Mouse (Mus musculus): ENCODE results near the gene Dnah11.

Gene Dnah11

GRCm38 (mm10) chr12:118085291-118085690 lies 113.6 kb downstream of the Dnah11 start:
- peak; percentile 37 to 46 for DNase-seq

GRCm38 (mm10) chr12:118084806-118085205 lies 114.0 kb downstream of the Dnah11 start:
- DNase-seq, result no peak

GRCm38 (mm10) chr12:118084134-118084533 lies 114.7 kb downstream of the Dnah11 start:
- no peak for DNase-seq

- peak; percentile 50 to 53 for DNase-seq
Measured at GRCm38 (mm10) chr12:118080441-118080840, 118.4 kb downstream of the Dnah11 start.

GRCm38 (mm10) chr12:118078434-118078989 lies 120.3 kb downstream of the Dnah11 start:
- no peak for DNase-seq

- no peak for DNase-seq
Measured at GRCm38 (mm10) chr12:118076802-118077201, 122.0 kb downstream of the Dnah11 start.

GRCm38 (mm10) chr12:118072181-118072872 lies 126.5 kb downstream of the Dnah11 start:
- DNase-seq, result no peak

GRCm38 (mm10) chr12:118071667-118072066 lies 127.2 kb downstream of the Dnah11 start:
- no peak for DNase-seq

- DNase-seq, result no peak
Measured at GRCm38 (mm10) chr12:118068785-118069184, 130.1 kb downstream of the Dnah11 start.

GRCm38 (mm10) chr12:118062343-118062742 lies 136.5 kb downstream of the Dnah11 start:
- DNase-seq, result no peak

- peak; percentile 45 to 54 for DNase-seq
Measured at GRCm38 (mm10) chr12:118056876-118057275, 142.0 kb downstream of the Dnah11 start.

GRCm38 (mm10) chr12:118045381-118045780 lies 153.5 kb downstream of the Dnah11 start:
- DNase-seq, result no peak

GRCm38 (mm10) chr12:118043130-118043647 lies 155.7 kb downstream of the Dnah11 start:
- no peak for DNase-seq

- peak; percentile 55 to 64 for DNase-seq
Measured at GRCm38 (mm10) chr12:118042196-118042595, 156.6 kb downstream of the Dnah11 start.

GRCm38 (mm10) chr12:118034990-118035389 lies 163.9 kb downstream of the Dnah11 start:
- peak; percentile 45 to 47 for DNase-seq

GRCm38 (mm10) chr12:118025771-118026170 lies 173.1 kb downstream of the Dnah11 start:
- DNase-seq, result no peak

GRCm38 (mm10) chr12:118018936-118019335 lies 179.9 kb downstream of the Dnah11 start:
- no peak for DNase-seq

GRCm38 (mm10) chr12:118013872-118014271 lies 185.0 kb downstream of the Dnah11 start:
- no peak for DNase-seq

GRCm38 (mm10) chr12:118011921-118012320 lies 186.9 kb downstream of the Dnah11 start:
- no peak for DNase-seq

GRCm38 (mm10) chr12:117994938-117995337 lies 203.9 kb downstream of the Dnah11 start:
- DNase-seq, result no peak

GRCm38 (mm10) chr12:117993499-117993898 lies 205.3 kb downstream of the Dnah11 start:
- DNase-seq, result peak; percentile 89 to 91

- DNase-seq, result no peak
Measured at GRCm38 (mm10) chr12:117989018-117989828, 209.6 kb downstream of the Dnah11 start.

- DNase-seq, result no peak
Measured at GRCm38 (mm10) chr12:117980315-117980714, 218.5 kb downstream of the Dnah11 start.

Data from cerebellum, postnatal 36 days (tissue).